Mouse (Mus musculus) spleen, postnatal 0 days (tissue): ENCODE results near the gene Abca8b. TPM values are rescaled to one million over a fixed set of nuclear protein-coding genes. Genes with fewer than 3 reads are reported as not detected.

ENCODE experiments used
- polyA plus RNA-seq: library from polyadenylated mRNA; unstranded; fragments of >200 nt; fragmentation: Nextera tagmentation; extraction: Ambion mirVana; gene quantifications from 2 replicates; pipeline ENCODE4 v1.2.1, GENCODE M21; 2015

The Abca8b gene
- 0.14 and 0.17 TPM in 2 replicates for polyA plus RNA-seq

DNA sequence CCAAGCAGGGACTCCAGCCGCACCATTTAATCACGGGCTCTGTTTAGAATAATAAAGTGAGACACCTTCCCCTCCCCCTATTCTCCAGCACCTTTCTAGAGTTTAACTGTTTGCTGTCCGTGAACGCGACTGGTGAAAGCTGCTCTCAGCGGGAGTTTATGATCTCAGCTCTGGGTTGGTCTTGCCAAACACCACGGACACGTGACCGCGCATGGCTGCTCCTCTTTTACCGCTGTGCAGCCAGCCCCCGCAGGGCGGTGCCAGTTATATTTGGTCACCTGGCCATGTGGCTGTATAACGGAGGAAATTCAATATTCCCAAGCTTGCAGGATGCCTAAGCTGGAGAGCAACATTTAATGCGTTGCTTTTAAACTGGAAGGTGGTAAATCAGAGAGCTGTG, at the start of gene Abca8b:
TSS of gene Abca8b (minus strand) at position 222 of the 400 bp plus-strand sequence.

Other genes with a start within 250 kb of the Abca8b start
- gene 1700012B07Rik, start 167.8 kb downstream of the Abca8b start, polyA plus RNA-seq = not detected in 2 replicates
- gene Abca8a, start 100.1 kb upstream of the Abca8b start, polyA plus RNA-seq = 0.67 and 1.1 TPM in 2 replicates
- 1.4 and 2.6 TPM in 2 replicates for gene Abca9, start 172.4 kb upstream of the Abca8b start, polyA plus RNA-seq